Mouse (Mus musculus) thymus, postnatal 0 days (tissue): Measurements from ENCODE around the gene Ptpn22. TPM values are rescaled to one million over a fixed set of nuclear protein-coding genes. Genes with fewer than 3 reads are reported as not detected.
A peak's percentile ranks its signal among the peaks of the same experiment; 100 is the strongest.

Experiments
- DNase-seq: peaks from one replicate; pipeline ENCODE4 v3.0.0-alpha.2; 2015; ENCODE audit warnings: low spot score
- polyA plus RNA-seq: library from polyadenylated mRNA; unstranded; fragments of >200 nt; fragmentation: Nextera tagmentation; extraction: Ambion mirVana; gene quantifications from 2 replicates; pipeline ENCODE4 v1.2.1, GENCODE M21; 2015

Ptpn22 gene
- polyA plus RNA-seq, 1 experiment from 2014 or later: 64.6 TPM

DNA sequence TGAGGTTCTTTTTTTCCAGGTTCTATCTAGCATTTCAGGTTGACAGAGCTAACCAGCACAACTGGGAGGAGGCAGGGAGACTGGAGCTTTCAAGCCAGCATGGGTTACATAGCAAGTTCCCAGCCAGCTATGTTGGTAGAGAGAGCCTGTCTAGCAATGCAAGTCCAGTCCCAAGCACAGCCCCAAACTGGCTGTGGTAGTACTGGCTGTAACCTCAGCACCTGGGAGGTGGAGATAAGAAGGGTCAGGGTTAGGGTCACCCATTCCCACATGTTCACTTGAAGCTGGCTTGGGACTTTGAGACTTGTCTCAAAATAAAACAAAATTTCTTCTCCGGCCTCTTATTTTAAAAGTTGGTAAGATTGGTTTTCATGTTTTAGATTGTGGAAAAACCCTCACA is 60.5 kb downstream of the Ptpn22 start:
- no peak for DNase-seq

DNA sequence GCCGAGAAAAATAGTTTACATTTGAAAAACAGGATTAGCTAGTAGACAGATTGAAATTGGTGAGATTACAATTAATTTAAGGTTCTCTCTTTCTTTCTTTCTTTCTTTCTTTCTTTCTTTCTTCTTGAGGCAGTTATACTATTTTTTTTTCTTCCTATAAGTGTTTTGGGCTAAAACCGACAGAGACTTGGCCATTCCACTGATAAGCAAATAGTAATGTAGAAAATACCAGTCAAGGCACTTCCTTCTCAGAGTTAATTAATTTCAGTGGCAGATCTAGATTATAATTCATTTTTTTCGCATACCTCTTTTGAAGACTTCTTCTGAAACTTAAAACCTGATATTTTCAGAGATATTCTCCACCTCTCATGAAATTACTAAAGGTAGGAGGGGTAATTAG is 65.7 kb downstream of the Ptpn22 start:
- no peak for DNase-seq

DNA sequence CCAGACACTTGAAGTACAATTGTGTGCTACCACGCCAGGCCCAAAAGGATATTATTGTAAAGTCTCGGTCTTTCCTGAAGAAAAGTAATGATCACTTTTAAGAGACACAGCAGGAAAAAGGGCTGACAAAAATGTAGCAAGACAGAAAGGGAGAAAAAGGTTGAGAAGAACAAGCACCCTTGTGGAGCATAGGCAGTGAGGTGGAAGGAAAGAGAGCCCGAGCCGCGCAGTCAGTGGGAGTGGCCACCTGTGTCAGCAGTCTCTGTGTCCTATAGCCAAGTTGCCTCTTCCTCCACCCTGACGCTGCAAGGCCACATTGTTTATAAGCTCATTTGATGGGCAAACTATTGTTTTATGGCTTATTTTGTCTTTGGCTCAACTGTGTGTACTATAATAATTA is 67.9 kb downstream of the Ptpn22 start:
- peak; percentile 23 for DNase-seq

DNA sequence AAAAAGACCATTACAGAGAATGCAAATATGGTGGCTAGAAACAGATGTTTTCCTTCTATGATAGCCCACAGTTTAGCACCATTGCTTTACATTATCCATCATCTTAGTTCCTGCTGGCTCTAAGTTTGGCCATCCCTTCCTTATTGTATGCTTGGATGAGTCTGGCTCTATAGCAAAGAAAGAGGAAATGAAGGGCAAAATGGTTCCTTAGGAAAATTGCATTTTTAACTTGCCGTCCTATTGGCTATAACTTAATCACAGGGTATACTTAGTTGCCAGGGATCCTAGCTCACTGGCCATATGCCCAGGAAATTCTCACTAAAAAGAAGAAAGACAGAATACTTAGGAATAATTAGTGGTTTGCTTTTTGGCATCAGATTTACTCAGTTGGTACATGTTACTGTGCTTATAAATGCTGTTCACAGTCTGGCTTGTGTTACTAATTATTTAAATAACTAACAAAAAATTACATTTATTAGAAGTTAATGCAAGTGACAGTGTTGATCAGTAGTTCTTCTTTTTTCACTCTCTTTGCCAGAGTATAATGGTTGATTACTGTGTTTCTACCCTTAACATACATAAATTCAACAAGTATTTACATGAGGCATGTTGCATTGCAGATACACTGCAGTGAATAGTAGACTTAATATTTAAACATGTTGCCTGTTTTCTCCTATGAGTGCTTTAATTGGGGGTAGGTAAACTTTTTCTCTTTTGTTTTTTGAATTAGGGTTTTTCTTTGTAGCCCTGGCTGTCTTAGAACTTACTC is 85.4 kb downstream of the Ptpn22 start:
- no peak for DNase-seq

DNA sequence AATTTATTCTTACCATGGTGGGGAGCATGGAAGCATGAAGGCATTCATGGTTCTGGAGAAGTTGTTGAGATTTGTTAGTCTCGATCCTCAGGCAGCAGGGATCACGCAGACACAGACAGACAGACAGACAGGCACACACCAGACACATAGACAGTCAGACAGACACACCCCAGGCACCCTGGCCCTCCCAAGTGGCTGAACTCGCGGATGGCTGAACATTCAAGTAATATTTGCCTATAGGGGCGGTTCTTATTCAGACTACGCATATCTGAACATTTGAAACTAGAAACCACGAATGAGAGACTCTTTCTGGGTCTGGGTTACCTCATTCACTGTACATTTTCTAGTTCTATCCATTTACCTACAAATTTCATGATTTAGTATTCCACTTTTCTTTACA is 89.1 kb downstream of the Ptpn22 start:
- DNase-seq: no peak

DNA sequence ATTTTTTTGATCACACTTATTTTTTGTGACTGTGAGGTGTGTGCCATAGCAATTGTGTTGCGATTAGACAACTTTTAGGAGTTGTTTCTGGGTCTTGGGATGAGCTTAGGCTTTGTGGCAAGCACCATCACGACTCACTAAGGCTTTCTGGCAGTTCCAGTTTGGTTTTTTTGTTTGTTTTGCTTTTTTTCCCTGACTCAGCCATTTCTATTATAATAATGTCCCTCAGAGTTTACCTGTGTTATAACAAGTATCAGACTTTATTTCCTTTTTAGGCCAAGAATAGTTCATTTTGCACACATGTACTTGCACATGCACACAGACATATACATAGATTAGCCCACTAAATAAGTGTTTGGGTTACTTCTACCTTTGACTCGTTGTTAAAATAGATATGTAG is 101.0 kb downstream of the Ptpn22 start:
- DNase-seq: no peak

Other genes starting within 250 kb of the Ptpn22 start
- gene Atg4a-ps, start 213.7 kb upstream of the Ptpn22 start, polyA plus RNA-seq: 0.24 and 0.42 TPM in 2 replicates
- gene Olfml3, start 121.8 kb upstream of the Ptpn22 start, polyA plus RNA-seq: 2.4 and 2.9 TPM in 2 replicates
- gene Gm10964, start 120.4 kb upstream of the Ptpn22 start, polyA plus RNA-seq: not detected in 2 replicates
- 19.9 and 24.5 TPM in 2 replicates for gene Hipk1, start 68.2 kb upstream of the Ptpn22 start, polyA plus RNA-seq
- 47.8 and 50.9 TPM in 2 replicates for gene Dclre1b, start 50.4 kb upstream of the Ptpn22 start, polyA plus RNA-seq
- gene Ap4b1, start 50.3 kb upstream of the Ptpn22 start, polyA plus RNA-seq: 24.8 and 26.4 TPM in 2 replicates
- gene Gm43064, start 50.2 kb upstream of the Ptpn22 start, polyA plus RNA-seq: 0.19 and 0.29 TPM in 2 replicates
- gene Bcl2l15, start 27.2 kb upstream of the Ptpn22 start, polyA plus RNA-seq: 1.1 and 2.4 TPM in 2 replicates
- 18.6 and 22.2 TPM in 2 replicates for gene Rsbn1, start 54.3 kb downstream of the Ptpn22 start, polyA plus RNA-seq
- 38.9 and 43.8 TPM in 2 replicates for gene Phtf1, start 108.3 kb downstream of the Ptpn22 start, polyA plus RNA-seq